Comparison of ENCODE assay signal across 11 mouse cellular contexts in genomic region chr17:25783086-25783485, GRCm38 (mm10). TPM values are rescaled to one million over a fixed set of nuclear protein-coding genes. Genes with fewer than 3 reads are reported as not detected.
A peak's percentile ranks its signal among the peaks of the same experiment; 100 is the strongest.
DNase-seq lines count a peak whose midpoint lies in the region; ATAC-seq and TF ChIP-seq lines count a peak whose summit lies in the region.
"Had no signal": no experiment of that assay in that cellular context is flagged by ENCODE, and none has a peak within 500 bp of the region (broad histone marks: within the 10 kb centered on the region; RNA-seq: fewer than 3 reads in every experiment).

No protein-coding gene starts in this region.

- H3K4me2 ChIP-seq in heart, embryonic 14.5 days (ENCODE audit: low read length) = no peak overlapping the region
- H3K4me2 ChIP-seq in neural tube, embryonic 15.5 days = peak overlapping the region; percentile 94
- H3K4me2 ChIP-seq: embryonic facial prominence, embryonic 15.5 days had no signal

- intact Hi-C loops in heart, adult 2 months (cut with DNase I) = no loop called here

- H3K4me3 ChIP-seq in heart, adult 2 months = no peak overlapping the region
- H3K4me3 ChIP-seq in heart, embryonic 10.5 days = no peak overlapping the region
- no peak overlapping the region for H3K4me3 ChIP-seq in heart, embryonic 14.5 days (ENCODE audit: control insufficient read depth in 1 of 2, insufficient read depth in 1 of 2, low read depth in 1 of 2, low read length in 2 of 2)
- no peak overlapping the region for H3K4me3 ChIP-seq in neural tube, embryonic 15.5 days (replicated peaks)

- no peaks in the 10 kb centered on the region for H3K36me3 ChIP-seq in heart, adult 2 months (ENCODE audit: control insufficient read depth, insufficient read depth, low read length)
- H3K36me3 ChIP-seq in heart, embryonic 10.5 days = peaks cover 72% of the 10 kb centered on the region
- peaks cover 72% of the 10 kb centered on the region for H3K36me3 ChIP-seq in heart, embryonic 14.5 days (ENCODE audit: control insufficient read depth, insufficient read depth, low read length)
- H3K36me3 ChIP-seq in neural tube, embryonic 15.5 days = peaks cover 51% of the 10 kb centered on the region

- no peaks in the 10 kb centered on the region for H3K79me2 ChIP-seq in heart, adult 2 months (replicated peaks; ENCODE audit: control insufficient read depth, insufficient read depth, low read length)

- no peak overlapping the region for H3K9ac ChIP-seq in heart, adult 2 months (ENCODE audit: low read depth, low read length)
- H3K9ac ChIP-seq in heart, embryonic 14.5 days (ENCODE audit: low read length) = peak overlapping the region; percentile 3
- H3K9ac ChIP-seq in neural tube, embryonic 15.5 days (replicated peaks) = 0 out of 2 replicates have a peak overlapping the region, but pooled peaks have one; percentile 2
- H3K9ac ChIP-seq: embryonic facial prominence, embryonic 15.5 days had no signal

- no peaks in the 10 kb centered on the region for H3K9me3 ChIP-seq in heart, embryonic 10.5 days
- no peaks in the 10 kb centered on the region for H3K9me3 ChIP-seq in heart, embryonic 14.5 days (ENCODE audit: control insufficient read depth, low read length)
- H3K9me3 ChIP-seq in neural tube, embryonic 15.5 days (replicated peaks) = no peaks in the 10 kb centered on the region
- H3K9me3 ChIP-seq: embryonic facial prominence, embryonic 15.5 days had no signal

- H3K27ac ChIP-seq in heart, adult 2 months = no peak overlapping the region; the same call in 1 of the 2 replicates
- H3K27ac ChIP-seq in heart, embryonic 10.5 days = no peak overlapping the region
- H3K27ac ChIP-seq in heart, embryonic 14.5 days (replicated peaks in 1 of 2; ENCODE audit: control insufficient read depth in 1 of 2, insufficient read depth in 1 of 2, low read depth in 2 of 2, low read length in 2 of 2) = peak overlapping the region; percentile 34 to 48; a peak in 1 of 4 replicates
- peak overlapping the region; percentile 3; the same call in 1 of the 2 replicates for H3K27ac ChIP-seq in neural tube, embryonic 15.5 days (replicated peaks)
- H3K27ac ChIP-seq: embryonic facial prominence, embryonic 15.5 days had no signal

- H3K4me1 ChIP-seq in heart, adult 2 months (ENCODE audit: control insufficient read depth, insufficient read depth, low read length) = peaks cover 2% of the 10 kb centered on the region; the same call in 1 of the 2 replicates
- peaks cover 26% of the 10 kb centered on the region for H3K4me1 ChIP-seq in heart, embryonic 10.5 days
- H3K4me1 ChIP-seq in heart, embryonic 14.5 days (ENCODE audit: control insufficient read depth in 2 of 2, insufficient read depth in 2 of 2, low read length in 2 of 2) = peaks cover 9 to 22% of the 10 kb centered on the region in 2 experiments
- H3K4me1 ChIP-seq in neural tube, embryonic 15.5 days = peaks cover 32% of the 10 kb centered on the region

- no peak for TF ChIP-seq POLR2A in heart, adult 2 months (IDR thresholded peaks at IDR 0.05; ENCODE audit: insufficient read depth, low read depth, low read length)

- WGBS in heart, adult 2 months = 39% methylated on average over 7 of the region's 7 CpGs
- 80% methylated on average over 7 of the region's 7 CpGs for WGBS in heart, embryonic 10.5 days
- 59% methylated on average over 7 of the region's 7 CpGs for WGBS in heart, embryonic 14.5 days
- WGBS in neural tube, embryonic 15.5 days = 68% methylated on average over 7 of the region's 7 CpGs

- no peaks in the 10 kb centered on the region for H3K27me3 ChIP-seq in heart, adult 2 months (ENCODE audit: control insufficient read depth, insufficient read depth, low read length)
- no peaks in the 10 kb centered on the region for H3K27me3 ChIP-seq in heart, embryonic 10.5 days (ENCODE audit: insufficient read depth, poor library complexity, severe bottlenecking)
- no peaks in the 10 kb centered on the region for H3K27me3 ChIP-seq in heart, embryonic 14.5 days (ENCODE audit: control insufficient read depth, insufficient read depth, low read length)
- no peaks in the 10 kb centered on the region for H3K27me3 ChIP-seq in neural tube, embryonic 15.5 days (replicated peaks)
- H3K27me3 ChIP-seq: embryonic facial prominence, embryonic 15.5 days had no signal

- no peak for TF ChIP-seq CTCF in heart, adult 2 months (IDR thresholded peaks at IDR 0.05)

- ATAC-seq in heart, embryonic 14.5 days (ENCODE audit: insufficient number of reproducible peaks, insufficient read depth, low FRiP score, low read depth) = no peak
- ATAC-seq in neural tube, embryonic 15.5 days (ENCODE audit: low FRiP score) = no peak

- peak; percentile 62 to 71 for DNase-seq in heart, adult 2 months
- DNase-seq in heart, embryonic 10.5 days (ENCODE audit: low spot score) = no peak
- DNase-seq in right cerebral cortex, postnatal 25 days = peak; percentile 10
- no peak for DNase-seq in right cerebral cortex, adult 2 months (ENCODE audit: low spot score in 2 of 2)
- no peak for DNase-seq in spleen, adult 12 weeks (ENCODE audit: low spot score)
- no peak for DNase-seq in lung, postnatal 14 days

- TF ChIP-seq EP300 in heart, adult 2 months (IDR thresholded peaks at IDR 0.05; ENCODE audit: insufficient read depth, low read depth, low read length) = no peak

RNA-seq across cellular contexts. Expression of gene Haghl, which starts 2.4 kb away (rescaled TPM):
- 1 to 10 TPM; 6.4 to 7.7 TPM for total RNA-seq in heart, adult 2 months (2021)
- 19.5 and 23.4 TPM in 2 replicates for polyA plus RNA-seq in heart, adult 2 months (2012; rRNA removed)
- polyA plus RNA-seq in heart, embryonic 10.5 days (2016; fragmentation: Nextera tagmentation; extraction: Ambion mirVana) = 58.0 and 63.8 TPM in 2 replicates
- polyA plus RNA-seq in heart, embryonic 14.5 days (2014; fragmentation: Nextera tagmentation; extraction: Ambion mirVana) = 59.4 and 60.2 TPM in 2 replicates
- polyA plus RNA-seq in neural tube, embryonic 15.5 days (2015; fragmentation: Nextera tagmentation; extraction: Ambion mirVana) = 137 and 153 TPM in 2 replicates

RNA-seq across cellular contexts. Expression of gene Ccdc78, which starts 3.3 kb away (rescaled TPM):
- not detected for total RNA-seq in heart, adult 2 months (2021)
- 1.1 TPM in 1 of 2 replicates, not detected in the other for polyA plus RNA-seq in heart, adult 2 months (2012; rRNA removed)
- polyA plus RNA-seq in heart, embryonic 10.5 days (2016; fragmentation: Nextera tagmentation; extraction: Ambion mirVana) = 0.18 and 0.37 TPM in 2 replicates
- 0.09 TPM in 1 of 2 replicates, not detected in the other for polyA plus RNA-seq in heart, embryonic 14.5 days (2014; fragmentation: Nextera tagmentation; extraction: Ambion mirVana)
- polyA plus RNA-seq in neural tube, embryonic 15.5 days (2015; fragmentation: Nextera tagmentation; extraction: Ambion mirVana) = 0.17 and 0.41 TPM in 2 replicates
- total RNA-seq: neutrophil, adult 5-6 weeks had no signal

RNA-seq across cellular contexts. Expression of gene Narfl, which starts 9.5 kb away (rescaled TPM):
- total RNA-seq in heart, adult 2 months (2021) = 10 to 100 TPM; 42.1 to 45.1 TPM
- polyA plus RNA-seq in heart, adult 2 months (2012; rRNA removed) = 36.4 and 52.6 TPM in 2 replicates
- 33.5 and 36.0 TPM in 2 replicates for polyA plus RNA-seq in heart, embryonic 10.5 days (2016; fragmentation: Nextera tagmentation; extraction: Ambion mirVana)
- 36.6 and 37.2 TPM in 2 replicates for polyA plus RNA-seq in heart, embryonic 14.5 days (2014; fragmentation: Nextera tagmentation; extraction: Ambion mirVana)
- 26.6 and 30.6 TPM in 2 replicates for polyA plus RNA-seq in neural tube, embryonic 15.5 days (2015; fragmentation: Nextera tagmentation; extraction: Ambion mirVana)

RNA-seq across cellular contexts. Expression of gene Fam173a, which starts 9.6 kb away (rescaled TPM):
- total RNA-seq in heart, adult 2 months (2021) = 10 to 100 TPM; 30.8 to 38.3 TPM
- polyA plus RNA-seq in heart, adult 2 months (2012; rRNA removed) = 49.7 and 63.6 TPM in 2 replicates
- 74.5 and 74.9 TPM in 2 replicates for polyA plus RNA-seq in heart, embryonic 10.5 days (2016; fragmentation: Nextera tagmentation; extraction: Ambion mirVana)
- polyA plus RNA-seq in heart, embryonic 14.5 days (2014; fragmentation: Nextera tagmentation; extraction: Ambion mirVana) = 58.4 and 76.0 TPM in 2 replicates
- polyA plus RNA-seq in neural tube, embryonic 15.5 days (2015; fragmentation: Nextera tagmentation; extraction: Ambion mirVana) = 94.0 and 94.1 TPM in 2 replicates

RNA-seq across cellular contexts. Expression of gene AC134908.4, which starts 12.4 kb away (rescaled TPM):
- not detected for total RNA-seq in heart, adult 2 months (2021)
- not detected in 2 replicates for polyA plus RNA-seq in heart, adult 2 months (2012; rRNA removed)
- polyA plus RNA-seq in heart, embryonic 10.5 days (2016; fragmentation: Nextera tagmentation; extraction: Ambion mirVana) = 0.99 TPM in 1 of 2 replicates, not detected in the other
- not detected in 2 replicates for polyA plus RNA-seq in heart, embryonic 14.5 days (2014; fragmentation: Nextera tagmentation; extraction: Ambion mirVana)
- polyA plus RNA-seq in neural tube, embryonic 15.5 days (2015; fragmentation: Nextera tagmentation; extraction: Ambion mirVana) = 3.1 TPM in 1 of 2 replicates, not detected in the other
- total RNA-seq: granulocyte monocyte progenitor cell, adult 5-6 weeks; neutrophil, adult 5-6 weeks had no signal
- polyA plus RNA-seq: embryonic facial prominence, embryonic 15.5 days had no signal

Comparison
In these comparisons a context has a peak if more than half of its experiments do, and no peak if none do; other contexts are left out.
1. DNase-seq: peak in heart, adult 2 months (2 of 2) and right cerebral cortex, postnatal 25 days (single experiment); none in heart, embryonic 10.5 days (single experiment), right cerebral cortex, adult 2 months (0 of 2), spleen, adult 12 weeks (single experiment) and lung, postnatal 14 days (single experiment).
2. H3K27ac ChIP-seq: peak in heart, embryonic 14.5 days (2 of 2) and neural tube, embryonic 15.5 days (single experiment); none in heart, adult 2 months (single experiment) and heart, embryonic 10.5 days (single experiment).